Mouse (Mus musculus): ENCODE measurements around the gene Kcp.

Kcp gene

DNA sequence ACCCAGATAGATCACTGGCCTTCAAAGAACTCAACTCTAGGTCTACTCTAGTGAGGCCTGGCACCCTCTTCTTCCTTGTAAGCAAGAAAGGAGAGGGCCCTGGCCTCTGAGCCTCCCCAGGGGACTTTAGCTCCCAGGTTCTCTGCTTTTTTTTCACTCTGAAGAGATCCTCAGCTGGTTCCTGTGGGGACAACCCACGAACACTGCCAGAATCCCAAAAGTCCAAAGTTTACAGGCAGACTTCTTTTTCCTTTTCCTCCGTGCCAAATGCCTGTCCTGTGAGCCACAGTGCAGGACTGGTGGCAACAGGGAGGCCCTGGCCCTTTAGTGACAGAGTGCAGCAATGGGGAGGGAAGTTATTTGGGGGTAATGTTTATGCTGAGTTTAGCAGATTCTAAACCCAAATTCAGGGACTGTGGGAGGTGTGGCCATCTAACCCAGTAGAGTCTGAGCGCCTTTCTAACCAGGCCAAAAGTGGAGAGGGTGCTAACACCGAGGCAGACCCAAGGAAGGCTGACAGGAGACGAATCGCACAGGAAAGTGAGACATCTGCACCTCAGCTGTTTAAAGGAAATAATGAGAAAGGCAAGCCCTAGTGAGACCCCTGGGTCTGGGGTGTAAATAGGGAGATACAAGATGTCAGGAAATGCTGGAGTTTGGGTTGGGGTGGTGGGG, 15.0 kb upstream of the Kcp start:
- no peak for DNase-seq

DNA sequence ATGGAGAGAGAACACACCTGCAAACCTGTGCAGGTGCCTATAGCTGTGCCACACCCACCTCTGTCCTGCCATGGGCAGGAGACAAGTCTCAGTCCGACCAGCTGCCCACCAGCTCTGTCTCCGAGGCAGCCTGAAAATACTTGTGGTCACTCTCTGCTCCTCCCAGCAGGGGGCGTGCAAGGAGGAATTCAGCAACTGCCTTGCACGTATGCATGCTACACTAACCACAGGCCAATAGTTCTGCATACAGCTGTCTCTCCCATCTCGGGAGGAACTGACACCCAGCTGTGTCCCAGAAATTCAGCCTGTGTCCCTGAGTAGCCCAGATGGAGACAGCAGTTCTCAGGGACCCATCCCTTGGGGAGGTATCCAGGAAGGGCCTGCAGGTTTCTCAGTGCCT, 9.4 kb upstream of the Kcp start:
- peak; percentile 42 to 56 for DNase-seq

GRCm38 (mm10) chr6:29513284-29513683, 5.5 kb upstream of the Kcp start:
- DNase-seq = no peak

- no peak for DNase-seq
Measured at GRCm38 (mm10) chr6:29509086-29509485, 1.3 kb upstream of the Kcp start.

GRCm38 (mm10) chr6:29506834-29507233, 918 bp downstream of the Kcp start:
- DNase-seq = no peak

DNA sequence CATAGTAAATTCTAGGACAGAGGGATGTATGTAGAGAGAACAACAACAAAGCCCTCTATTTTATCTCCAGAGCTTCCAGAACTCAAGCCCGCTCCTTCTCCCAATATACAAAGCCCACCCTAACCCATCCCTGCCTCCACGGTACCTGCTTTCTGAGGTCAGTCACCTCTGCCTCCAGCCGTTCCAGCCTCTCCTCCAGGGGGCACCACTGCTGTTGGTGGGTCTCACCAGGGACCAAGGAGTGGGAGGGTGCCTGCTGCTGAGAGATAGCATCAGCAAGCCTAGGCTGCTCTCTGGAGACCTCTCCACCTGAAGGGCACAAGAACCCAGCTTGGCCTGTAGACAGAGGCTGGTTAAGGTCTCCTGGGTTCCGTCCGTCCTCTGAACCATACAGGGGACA, 2.3 kb downstream of the Kcp start:
- DNase-seq = no peak

- no peak for DNase-seq
Measured at GRCm38 (mm10) chr6:29501599-29501998, 6.2 kb downstream of the Kcp start.

- DNase-seq = no peak
Measured at GRCm38 (mm10) chr6:29500810-29501209, 6.9 kb downstream of the Kcp start.

- DNase-seq = no peak
Measured at GRCm38 (mm10) chr6:29500177-29500576, 7.6 kb downstream of the Kcp start.

DNA sequence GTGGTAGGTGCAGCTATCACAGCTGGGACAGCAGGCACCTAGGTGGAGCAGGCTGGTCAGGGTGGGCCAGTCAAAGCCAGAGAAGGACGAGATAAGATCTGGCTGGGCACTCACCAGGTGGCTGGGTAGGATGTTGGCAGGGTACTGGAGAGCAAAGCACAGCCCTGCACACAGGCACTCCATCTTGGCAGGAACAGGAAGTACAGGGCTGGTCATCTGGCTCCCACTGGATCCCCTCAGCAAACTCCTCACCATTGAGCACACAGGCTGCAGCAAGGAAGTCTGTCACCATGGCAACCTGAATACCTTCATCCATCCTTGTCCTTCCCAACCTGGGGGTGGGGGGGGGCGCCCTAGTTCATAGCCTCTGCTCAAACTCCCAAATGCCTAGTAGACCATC, 10.0 kb downstream of the Kcp start:
- no peak for DNase-seq

- no peak for DNase-seq
Measured at GRCm38 (mm10) chr6:29496270-29496669, 11.5 kb downstream of the Kcp start.

GRCm38 (mm10) chr6:29494101-29494500, 13.7 kb downstream of the Kcp start:
- DNase-seq = no peak

- no peak for DNase-seq
Measured at GRCm38 (mm10) chr6:29485951-29486350, 21.8 kb downstream of the Kcp start.

- peak; percentile 41 to 44 for DNase-seq
Measured at GRCm38 (mm10) chr6:29484716-29485559, 22.8 kb downstream of the Kcp start.

DNA sequence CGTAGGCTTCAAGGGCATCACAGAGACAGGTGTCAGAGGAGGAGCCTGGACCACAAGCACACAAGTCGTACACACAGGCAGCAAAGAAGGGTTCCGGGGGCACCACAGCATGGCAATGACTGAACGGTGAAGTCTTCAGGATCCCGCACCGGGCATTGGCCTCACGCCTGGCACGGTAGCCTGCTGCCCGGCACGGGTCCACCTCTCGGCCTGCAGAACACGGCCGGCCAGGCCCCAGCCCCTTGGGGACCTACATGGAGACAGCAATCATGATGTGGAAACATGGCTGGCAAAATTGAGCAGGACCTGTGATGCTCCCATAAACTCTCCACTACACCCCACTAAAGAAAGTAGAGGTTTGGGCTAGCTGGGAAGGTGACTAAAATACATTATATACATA, 25.1 kb downstream of the Kcp start:
- no peak for DNase-seq

GRCm38 (mm10) chr6:29474736-29475135, 33.0 kb downstream of the Kcp start:
- DNase-seq = no peak

GRCm38 (mm10) chr6:29473941-29474691, 33.6 kb downstream of the Kcp start:
- DNase-seq = peak; percentile 72 to 77

- DNase-seq = no peak
Measured at GRCm38 (mm10) chr6:29471137-29471536, 36.6 kb downstream of the Kcp start, which contains the start of gene Atp6v1fnb. Gene Atp6v1fnb, plus strand, starts transcription at chr6:29471437.

DNA sequence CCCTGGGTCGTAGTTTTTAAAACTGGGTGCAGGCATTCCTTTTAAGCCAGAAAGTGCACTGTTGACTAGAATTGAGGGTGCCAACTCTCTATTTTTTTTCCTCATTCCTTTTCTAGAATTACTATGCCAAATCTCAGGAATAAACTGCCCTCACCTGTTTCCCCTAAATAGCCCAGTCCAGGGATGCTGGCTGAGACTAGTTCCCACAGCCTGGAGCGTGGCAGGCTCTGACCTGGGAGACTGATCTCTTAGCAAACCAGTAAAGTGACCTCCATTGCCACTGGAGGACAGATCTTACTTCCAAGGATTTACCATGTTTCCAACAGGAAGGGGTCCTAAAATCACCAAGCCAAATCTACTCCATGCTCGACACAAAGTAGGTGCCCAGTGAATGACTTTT, 38.9 kb downstream of the Kcp start:
- DNase-seq = no peak

- DNase-seq = peak; percentile 80 to 85
Measured at GRCm38 (mm10) chr6:29467583-29468354, 40.0 kb downstream of the Kcp start, which contains the start of gene Atp6v1f. Gene Atp6v1f, plus strand, starts transcription at chr6:29467718.

DNA sequence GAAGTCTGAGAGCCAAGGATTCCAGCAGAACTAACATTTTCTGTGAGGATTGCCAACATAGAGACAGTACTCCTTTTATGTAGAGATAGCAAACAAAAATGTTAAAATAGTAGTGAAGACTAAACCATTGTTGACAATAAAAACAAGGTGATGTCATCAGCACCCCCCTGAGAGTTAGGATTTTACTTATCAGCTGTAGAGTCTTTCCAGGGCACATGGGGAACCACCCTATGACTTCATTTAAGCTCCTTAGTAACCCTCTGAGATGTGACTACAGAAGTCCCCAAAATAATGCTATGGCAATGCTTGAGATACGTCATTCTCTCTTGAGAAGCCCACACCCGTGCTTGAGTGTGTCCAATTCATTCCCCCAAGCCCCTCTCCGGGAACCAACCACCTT, 44.4 kb downstream of the Kcp start:
- no peak for DNase-seq

DNA sequence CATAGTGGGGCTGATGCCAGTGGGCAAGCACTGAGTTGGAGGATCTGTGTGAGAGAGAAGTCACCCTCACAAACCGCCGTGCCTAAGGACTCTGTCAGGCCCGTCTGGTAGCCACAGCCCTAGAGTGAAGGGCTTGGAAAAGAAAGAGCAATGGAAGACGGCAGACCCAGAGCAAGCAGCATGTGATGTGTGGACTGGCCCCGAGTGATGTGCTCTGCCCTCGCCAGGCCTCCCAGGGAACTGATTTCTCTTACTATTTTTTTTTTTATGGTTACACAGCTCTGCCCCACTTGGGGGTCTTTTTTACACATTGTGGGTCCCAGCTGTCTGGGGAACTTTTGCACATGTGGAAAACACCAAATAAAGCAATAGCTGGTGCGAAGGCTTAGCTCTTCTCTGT, 46.2 kb downstream of the Kcp start:
- DNase-seq = no peak

- no peak for DNase-seq
Measured at GRCm38 (mm10) chr6:29450667-29451066, 57.1 kb downstream of the Kcp start.
